Mouse (Mus musculus) midbrain, embryonic 14.5 days (tissue): ENCODE data around the gene Arhgap9. TPM values are rescaled to one million over a fixed set of nuclear protein-coding genes. Genes with fewer than 3 reads are reported as not detected.

Experiments
- ATAC-seq: fragments of 200-750 bp; cut with Nextera tagmentation; 2 replicates; pipeline ENCODE4 v1.8.0; 2017; ENCODE audit warnings: moderate number of reproducible peaks, moderate library complexity; ENCODE audit not compliant: low FRiP score, low TSS enrichment
- DNase-seq: peaks from one replicate; pipeline ENCODE4 v3.0.0-alpha.2; 2015
- H3K27ac ChIP-seq: fragments of 300-500 bp; sonication (generic); replicated peaks from 2 replicates; pipeline ENCODE4 v1.5.1; 2014; ENCODE audit warnings: mild to moderate bottlenecking, low read depth, low read length, moderate library complexity
- H3K27me3 ChIP-seq: fragments of 300-500 bp; sonication (generic); 2 replicates; pipeline ENCODE4 v1.6.1; 2014; ENCODE audit warnings: low read length, control low read depth, mixed read lengths; ENCODE audit not compliant: control insufficient read depth, insufficient read depth
- H3K36me3 ChIP-seq: fragments of 300-500 bp; sonication (generic); 2 replicates; pipeline ENCODE4 v1.6.1; 2014; ENCODE audit warnings: low read length, control low read depth; ENCODE audit not compliant: control insufficient read depth, insufficient read depth
- H3K4me1 ChIP-seq: fragments of 300-500 bp; sonication (generic); 2 replicates; pipeline ENCODE4 v1.6.1; 2014; ENCODE audit warnings: mild to moderate bottlenecking, antibody characterized with exemption, low read length, control low read depth; ENCODE audit not compliant: control insufficient read depth, insufficient read depth
- H3K4me2 ChIP-seq: fragments of 300-500 bp; sonication (generic); 2 replicates; pipeline ENCODE4 v1.6.1; 2014; ENCODE audit warnings: mild to moderate bottlenecking, low read length, moderate library complexity
- H3K4me3 ChIP-seq: fragments of 300-500 bp; sonication (generic); replicated peaks from 2 replicates; pipeline ENCODE4 v1.5.1; 2014; ENCODE audit warnings: low read depth, low read length
- H3K9ac ChIP-seq: fragments of 300-500 bp; sonication (generic); replicated peaks from 2 replicates; pipeline ENCODE4 v1.6.1; 2014; ENCODE audit warnings: mild to moderate bottlenecking, low read length, moderate library complexity
- H3K9me3 ChIP-seq: fragments of 300-500 bp; sonication (generic); 2 replicates; pipeline ENCODE4 v1.6.1; 2016; ENCODE audit warnings: low read length, control low read depth, mixed read lengths; ENCODE audit not compliant: control insufficient read depth
- WGBS: fragments of 180-500 bp; shearing (Covaris S2); extraction: QIAGEN DNeasy Blood & Tissue Kit; methylation state at CpG from one replicate; pipeline ENCODE4 v1.1.7; 2014; 5-methylcytosine and 5-hydroxymethylcytosine counted together
- polyA plus RNA-seq: library from polyadenylated mRNA; unstranded; fragments of >200 nt; fragmentation: Nextera tagmentation; extraction: Ambion mirVana; gene quantifications from 2 replicates; pipeline ENCODE4 v1.2.1, GENCODE M21; 2014

Arhgap9 gene
- polyA plus RNA-seq, 1 experiment from 2014 or later, result 1.1 TPM

DNA sequence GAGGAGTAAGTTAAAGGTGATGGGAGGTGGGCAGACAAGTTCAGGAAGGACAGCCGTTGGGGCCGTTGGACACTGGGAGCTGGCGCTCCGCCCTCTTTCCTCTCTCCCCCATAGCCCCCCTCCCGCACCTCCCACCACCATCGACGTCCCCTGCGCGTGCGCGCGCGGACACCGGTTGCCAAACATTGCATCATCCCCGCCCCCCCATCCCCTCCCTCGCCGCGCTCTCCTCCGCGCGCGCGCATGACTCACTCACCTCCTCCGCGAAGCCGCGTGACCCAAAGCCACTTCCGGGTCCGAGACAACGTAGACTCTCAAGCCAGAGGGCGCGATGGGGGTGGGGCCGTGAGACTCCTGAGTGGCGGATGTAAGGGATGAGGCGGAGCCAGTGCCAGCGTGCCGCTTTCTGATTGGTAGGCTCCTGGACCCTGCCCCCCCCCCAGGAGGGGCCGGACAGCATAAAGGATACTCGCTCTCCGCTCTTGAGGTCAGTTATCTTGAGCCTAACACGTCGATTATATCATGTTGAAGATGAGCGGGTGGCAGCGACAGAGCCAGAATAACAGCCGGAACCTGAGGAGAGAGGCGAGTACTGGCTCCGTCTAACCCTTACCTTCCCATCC is 31.3 kb upstream of the Arhgap9 start:
- Histone ChIP-seq H3K4me2 (peak overlapping the region; percentile 61), H3K9ac (peak overlapping the region; percentile 63), H3K4me3 (peak overlapping the region; percentile 60), H3K27me3 (no peaks in the 10 kb centered on the region), H3K27ac (peak overlapping the region; percentile 95), H3K36me3 (peaks cover 41% of the 10 kb centered on the region), H3K4me1 (peaks cover 43% of the 10 kb centered on the region), H3K9me3 (no peaks in the 10 kb centered on the region)
- peak; percentile 100 for DNase-seq
- ATAC-seq, result peak; percentile 92
- WGBS, result under 1% methylated on average over 46 of the region's 47 CpGs

DNA sequence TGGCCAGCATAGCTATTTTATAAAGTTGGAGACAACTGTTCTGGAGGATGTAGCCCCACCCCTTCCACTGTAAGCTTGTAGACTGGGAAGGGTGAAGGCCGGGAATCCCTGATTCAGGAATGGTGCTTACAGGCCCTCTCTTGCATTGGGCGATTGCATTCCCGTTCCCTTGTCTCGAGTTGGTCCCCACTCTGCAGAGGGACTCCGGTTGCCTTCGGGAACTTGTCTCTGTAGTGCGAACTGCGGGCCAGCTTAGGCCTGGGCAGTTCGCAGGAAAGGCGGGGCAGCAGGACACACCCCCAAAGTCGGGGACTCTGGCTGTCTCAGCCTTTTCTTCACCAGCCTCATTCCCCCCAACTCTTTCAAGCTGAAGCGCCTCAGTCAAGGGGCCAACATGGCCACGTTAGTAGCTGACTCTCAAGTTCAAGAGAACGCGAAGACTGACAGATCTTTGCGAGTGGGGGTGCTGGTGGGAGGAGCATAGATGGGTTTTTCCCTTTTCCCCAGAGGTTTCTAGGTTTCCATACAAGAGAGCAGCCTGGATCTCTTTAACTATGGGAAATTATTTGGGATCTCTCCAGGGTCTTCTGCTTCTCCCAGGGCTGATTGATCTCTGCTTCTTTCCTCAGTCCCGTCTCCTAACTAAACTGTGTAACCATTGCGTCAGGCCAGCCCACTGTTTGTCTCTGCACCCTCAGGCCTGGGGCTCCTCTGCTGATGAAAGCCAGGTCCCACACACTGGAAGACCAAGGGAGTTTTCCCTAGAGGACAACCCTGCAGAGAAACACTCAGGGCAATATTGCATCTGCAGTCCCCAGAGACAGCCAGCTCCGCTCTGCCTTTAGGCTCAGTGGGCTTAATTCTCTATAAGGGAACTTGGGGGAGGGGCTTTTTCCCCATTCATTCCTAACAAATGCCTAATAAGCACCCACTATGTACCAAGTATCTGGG is 30.6 kb upstream of the Arhgap9 start:
- DNase-seq (peak; percentile 68), ATAC-seq (peak; percentile 60)
- peaks cover 41% of the 10 kb centered on the region for H3K36me3 ChIP-seq
- peak overlapping the region; percentile 95 for H3K27ac ChIP-seq
- no peaks in the 10 kb centered on the region for H3K27me3 ChIP-seq
- H3K4me1 ChIP-seq, result peaks cover 38% of the 10 kb centered on the region
- H3K4me2 ChIP-seq, result peak overlapping the region; percentile 61
- 1% methylated on average over 19 of the region's 19 CpGs for WGBS
- no peaks in the 10 kb centered on the region for H3K9me3 ChIP-seq
- peak overlapping the region; percentile 63 for H3K9ac ChIP-seq
- peak overlapping the region; percentile 60 for H3K4me3 ChIP-seq

DNA sequence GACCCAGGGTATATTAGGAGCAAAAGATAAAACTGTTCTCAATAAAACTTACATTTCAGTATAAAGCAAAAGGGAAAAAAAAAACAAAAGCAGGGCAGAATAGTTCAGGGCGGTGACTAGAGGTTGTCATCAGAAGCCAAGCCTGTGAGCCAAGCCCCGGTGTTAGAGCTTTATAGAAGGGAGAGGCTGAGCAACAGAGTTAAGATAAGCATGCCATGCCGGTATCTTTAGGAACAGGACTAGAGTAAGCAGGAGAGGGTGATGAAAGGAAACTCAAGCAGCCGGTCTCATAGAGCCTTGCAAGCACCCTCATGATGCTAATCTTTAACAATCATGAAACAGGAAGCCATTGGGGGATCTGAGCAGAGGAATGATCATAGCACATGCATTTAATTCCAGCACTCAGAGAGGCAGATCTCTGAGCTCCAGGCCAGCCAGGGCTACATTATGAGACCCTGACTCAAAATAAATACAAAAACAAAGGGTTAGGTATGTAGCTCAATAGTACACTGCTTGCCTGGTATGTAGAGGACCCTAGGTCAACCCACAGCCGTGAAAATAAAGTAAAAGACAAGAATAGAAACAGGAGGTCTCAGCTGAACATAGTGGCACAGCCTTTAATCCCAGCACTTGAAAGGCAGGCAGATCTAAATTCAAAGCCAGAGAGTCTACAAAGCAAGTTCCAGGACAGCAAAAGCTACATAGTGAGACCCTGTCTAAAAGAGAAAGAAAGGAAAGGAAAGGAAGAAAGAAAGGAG is 29.7 kb upstream of the Arhgap9 start:
- Histone ChIP-seq H3K4me2 (peak overlapping the region; percentile 61), H3K4me1 (peaks cover 29% of the 10 kb centered on the region), H3K9me3 (no peaks in the 10 kb centered on the region), H3K27me3 (no peaks in the 10 kb centered on the region), H3K9ac (peak overlapping the region; percentile 63; the same call in 1 of the 2 replicates), H3K4me3 (peak overlapping the region; percentile 60), H3K36me3 (peaks cover 40% of the 10 kb centered on the region), H3K27ac (0 out of 2 replicates have a peak overlapping the region, but pooled peaks have one; percentile 95)
- 50% methylated on average over 5 of the region's 5 CpGs for WGBS
- ATAC-seq (no peak), DNase-seq (no peak)

DNA sequence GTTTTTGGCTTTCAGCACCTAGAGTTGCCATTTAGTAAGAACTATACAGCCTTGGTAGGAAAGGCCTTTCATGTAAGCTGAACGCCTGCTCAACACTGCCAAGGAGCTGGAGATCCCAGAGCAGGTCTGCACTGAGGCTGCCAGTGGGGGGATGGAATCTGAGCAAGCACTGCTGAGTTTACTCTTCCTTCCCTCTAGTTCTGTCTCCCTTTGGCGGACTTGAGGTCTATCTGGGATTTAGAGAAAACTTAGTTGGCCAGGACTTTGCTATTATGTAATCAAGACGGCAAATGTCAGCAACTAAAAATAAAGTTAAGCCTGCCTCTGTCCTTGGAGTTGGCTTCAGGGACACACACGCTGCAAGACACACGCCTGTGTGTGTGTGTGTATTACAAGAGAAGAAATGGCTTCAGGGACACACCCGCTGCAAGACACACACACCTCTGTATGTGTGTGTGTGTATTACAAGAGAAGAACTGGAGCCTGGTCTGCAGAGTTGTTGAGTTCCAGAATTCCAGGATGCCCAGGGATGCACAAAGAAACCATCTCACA is 28.7 kb upstream of the Arhgap9 start:
- WGBS, result 90% methylated on average over 6 of the region's 6 CpGs
- Histone ChIP-seq H3K36me3 (peaks cover 50% of the 10 kb centered on the region), H3K27me3 (no peaks in the 10 kb centered on the region), H3K9ac (no peak overlapping the region), H3K4me2 (no peak overlapping the region), H3K27ac (no peak overlapping the region), H3K4me3 (no peak overlapping the region), H3K4me1 (peaks cover 20% of the 10 kb centered on the region), H3K9me3 (no peaks in the 10 kb centered on the region)
- ATAC-seq, result no peak
- DNase-seq, result no peak

DNA sequence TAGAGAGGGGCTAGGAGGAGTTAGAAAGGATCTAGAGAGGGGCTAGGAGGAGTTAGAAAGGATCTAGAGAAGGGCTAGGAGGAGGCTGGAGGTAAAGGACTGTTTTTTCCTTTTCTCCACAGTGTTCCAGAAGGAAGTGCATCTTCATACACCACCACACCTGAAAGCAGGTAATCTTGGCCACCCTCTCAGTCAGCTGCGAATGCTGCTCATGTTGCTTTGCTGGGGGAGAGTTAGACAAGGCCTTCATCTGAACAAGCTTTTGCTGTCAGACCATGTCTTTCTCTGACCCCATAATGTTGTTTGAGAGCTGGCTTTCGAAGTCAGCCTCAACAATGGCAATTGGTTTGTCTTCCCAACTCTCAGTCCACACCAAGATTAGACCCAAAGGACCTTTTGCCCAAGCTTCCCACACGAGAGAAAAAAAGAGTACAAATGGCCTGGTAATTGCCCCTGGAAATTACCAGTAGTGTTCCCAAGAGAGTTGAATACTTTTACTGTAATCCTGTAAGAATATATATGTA is 28.1 kb upstream of the Arhgap9 start:
- Histone ChIP-seq H3K4me3 (no peak overlapping the region), H3K36me3 (peaks cover 52% of the 10 kb centered on the region), H3K9me3 (no peaks in the 10 kb centered on the region), H3K27ac (no peak overlapping the region), H3K27me3 (no peaks in the 10 kb centered on the region), H3K4me1 (peaks cover 20% of the 10 kb centered on the region), H3K9ac (no peak overlapping the region), H3K4me2 (no peak overlapping the region)
- ATAC-seq (no peak), DNase-seq (no peak)
- WGBS, result 89% methylated on average over 3 of the region's 3 CpGs

DNA sequence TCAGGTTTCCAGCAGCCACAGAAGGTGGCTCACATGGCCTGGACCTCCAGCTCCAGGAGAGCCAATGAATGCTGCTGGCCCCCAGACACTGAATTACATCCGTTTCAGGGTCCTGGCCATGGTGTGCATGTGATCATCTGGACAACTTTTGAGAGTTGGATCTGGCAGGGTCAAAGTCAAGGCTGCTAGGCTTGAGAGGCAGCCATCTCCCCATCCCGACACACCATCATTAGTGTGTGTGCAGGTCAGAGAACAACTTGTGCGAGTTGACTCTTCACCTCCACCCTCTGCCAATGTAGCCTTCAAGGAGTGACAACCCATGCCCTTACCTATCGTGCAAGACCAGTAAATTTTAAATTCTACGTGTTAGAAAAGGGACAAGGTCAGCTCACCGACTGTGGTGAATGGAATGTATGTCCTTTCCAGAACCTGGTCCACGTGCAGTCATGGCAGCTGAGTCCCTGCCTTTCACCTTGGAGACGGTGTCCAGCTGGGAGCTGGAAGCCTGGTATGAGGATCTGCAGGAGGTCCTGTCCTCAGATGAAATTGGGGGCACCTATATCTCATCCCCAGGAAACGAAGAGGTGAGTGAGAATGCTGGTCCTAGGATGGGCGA is 26.8 kb upstream of the Arhgap9 start:
- Histone ChIP-seq H3K9ac (no peak overlapping the region), H3K4me2 (no peak overlapping the region), H3K36me3 (peaks cover 66% of the 10 kb centered on the region), H3K4me3 (no peak overlapping the region), H3K4me1 (peaks cover 11% of the 10 kb centered on the region), H3K27me3 (no peaks in the 10 kb centered on the region), H3K27ac (no peak overlapping the region), H3K9me3 (no peaks in the 10 kb centered on the region)
- 93% methylated on average over 10 of the region's 10 CpGs for WGBS
- no peak for ATAC-seq
- DNase-seq, result no peak

- H3K27ac ChIP-seq, result no peak overlapping the region
- H3K27me3 ChIP-seq, result no peaks in the 10 kb centered on the region
- peaks cover 78% of the 10 kb centered on the region for H3K36me3 ChIP-seq
- 93% methylated on average over 24 of the region's 24 CpGs for WGBS
- ATAC-seq (no peak), DNase-seq (no peak)
- no peak overlapping the region for H3K4me2 ChIP-seq
- H3K4me1 ChIP-seq, result peaks cover 10% of the 10 kb centered on the region
- no peak overlapping the region for H3K4me3 ChIP-seq
- H3K9me3 ChIP-seq, result no peaks in the 10 kb centered on the region
- H3K9ac ChIP-seq, result no peak overlapping the region
Measured at GRCm38 (mm10) chr10:127295986-127296794, 25.6 kb upstream of the Arhgap9 start.
